Mouse (Mus musculus): ENCODE measurements around the gene Apoc1. TPM values are rescaled to one million over a fixed set of nuclear protein-coding genes. Genes with fewer than 3 reads are reported as not detected.

The Apoc1 gene
- polyA plus RNA-seq, 1 experiment from 2014 or later, result 8.4 TPM

- no peaks in the 10 kb centered on the region for H3K36me3 ChIP-seq (ENCODE audit: control insufficient read depth, insufficient read depth, low read length)
- no peaks in the 10 kb centered on the region for H3K4me1 ChIP-seq (ENCODE audit: control insufficient read depth, insufficient read depth, low read length)
- no peak for ATAC-seq (ENCODE audit: low FRiP score, low TSS enrichment)
- H3K4me2 ChIP-seq (replicated peaks; ENCODE audit: low read depth, low read length), result no peak overlapping the region
- 76% methylated on average over 6 of the region's 6 CpGs for WGBS
- H3K27ac ChIP-seq (ENCODE audit: low read depth, low read length), result no peak overlapping the region
- no peak overlapping the region for H3K4me3 ChIP-seq (ENCODE audit: low read length)
- no peaks in the 10 kb centered on the region for H3K9me3 ChIP-seq (ENCODE audit: control insufficient read depth, low read length)
- no peaks in the 10 kb centered on the region for H3K27me3 ChIP-seq (ENCODE audit: control insufficient read depth, insufficient read depth, low read length)
- H3K9ac ChIP-seq (ENCODE audit: low read depth, low read length), result no peak overlapping the region
Measured at GRCm38 (mm10) chr7:19683771-19684201, 8.7 kb downstream of the Apoc1 start.

- H3K27me3 ChIP-seq (ENCODE audit: control insufficient read depth, insufficient read depth, low read length), result no peaks in the 10 kb centered on the region
- 61% methylated on average over 3 of the region's 3 CpGs for WGBS
Measured at GRCm38 (mm10) chr7:19682979-19683378, 9.5 kb downstream of the Apoc1 start.

GRCm38 (mm10) chr7:19681202-19681694 is 11.2 kb downstream of the Apoc1 start, which contains the start of the genes Gm44805 and Apoc4:
TSS of gene Gm44805 (minus strand) at chr7:19681423.
TSS of gene Apoc4 (minus strand) at chr7:19681479.
- Histone ChIP-seq H3K9me3 (ENCODE audit: control insufficient read depth, low read length) (no peaks in the 10 kb centered on the region), H3K27ac (ENCODE audit: low read depth, low read length) (no peak within 1 kb of the TSS), H3K27me3 (ENCODE audit: control insufficient read depth, insufficient read depth, low read length) (no peaks in the 10 kb centered on the region), H3K4me3 (ENCODE audit: low read length) (no peak within 1 kb of the TSS), H3K9ac (ENCODE audit: low read depth, low read length) (no peak within 1 kb of the TSS), H3K36me3 (ENCODE audit: control insufficient read depth, insufficient read depth, low read length) (no peaks in the 10 kb centered on the region), H3K4me1 (ENCODE audit: control insufficient read depth, insufficient read depth, low read length) (no peaks in the 10 kb centered on the region), H3K4me2 (replicated peaks; ENCODE audit: low read depth, low read length) (no peak within 1 kb of the TSS)
- WGBS, result 47% methylated on average over 8 of the region's 8 CpGs
- no peak for ATAC-seq (ENCODE audit: low FRiP score, low TSS enrichment)

More at GRCm38 (mm10) chr7:19682979-19683378, 9.5 kb downstream of the Apoc1 start:
- Histone ChIP-seq H3K9me3 (ENCODE audit: control insufficient read depth, low read length) (no peaks in the 10 kb centered on the region), H3K4me2 (replicated peaks; ENCODE audit: low read depth, low read length) (no peak overlapping the region), H3K36me3 (ENCODE audit: control insufficient read depth, insufficient read depth, low read length) (no peaks in the 10 kb centered on the region), H3K27ac (ENCODE audit: low read depth, low read length) (no peak overlapping the region), H3K4me1 (ENCODE audit: control insufficient read depth, insufficient read depth, low read length) (no peaks in the 10 kb centered on the region), H3K9ac (ENCODE audit: low read depth, low read length) (no peak overlapping the region), H3K4me3 (ENCODE audit: low read length) (no peak overlapping the region)
- no peak for ATAC-seq (ENCODE audit: low FRiP score, low TSS enrichment)

GRCm38 (mm10) chr7:19680702-19681101 is 11.8 kb downstream of the Apoc1 start:
- no peaks in the 10 kb centered on the region for H3K27me3 ChIP-seq (ENCODE audit: control insufficient read depth, insufficient read depth, low read length)
- WGBS, result 85% methylated on average over 2 of the region's 2 CpGs
- no peaks in the 10 kb centered on the region for H3K4me1 ChIP-seq (ENCODE audit: control insufficient read depth, insufficient read depth, low read length)
- no peak for ATAC-seq (ENCODE audit: low FRiP score, low TSS enrichment)
- H3K9me3 ChIP-seq (ENCODE audit: control insufficient read depth, low read length), result no peaks in the 10 kb centered on the region
- H3K27ac ChIP-seq (ENCODE audit: low read depth, low read length), result no peak overlapping the region
- H3K36me3 ChIP-seq (ENCODE audit: control insufficient read depth, insufficient read depth, low read length), result no peaks in the 10 kb centered on the region
- H3K4me3 ChIP-seq (ENCODE audit: low read length), result no peak overlapping the region
- H3K9ac ChIP-seq (ENCODE audit: low read depth, low read length), result no peak overlapping the region
- no peak overlapping the region for H3K4me2 ChIP-seq (replicated peaks; ENCODE audit: low read depth, low read length)

- no peak overlapping the region for H3K9ac ChIP-seq (ENCODE audit: low read depth, low read length)
- no peaks in the 10 kb centered on the region for H3K9me3 ChIP-seq (ENCODE audit: control insufficient read depth, low read length)
- H3K36me3 ChIP-seq (ENCODE audit: control insufficient read depth, insufficient read depth, low read length), result no peaks in the 10 kb centered on the region
- H3K27ac ChIP-seq (ENCODE audit: low read depth, low read length), result no peak overlapping the region
- H3K4me3 ChIP-seq (ENCODE audit: low read length), result no peak overlapping the region
- no peak overlapping the region for H3K4me2 ChIP-seq (replicated peaks; ENCODE audit: low read depth, low read length)
- ATAC-seq (ENCODE audit: low FRiP score, low TSS enrichment), result no peak
- 84% methylated on average over 3 of the region's 3 CpGs for WGBS
- H3K27me3 ChIP-seq (ENCODE audit: control insufficient read depth, insufficient read depth, low read length), result no peaks in the 10 kb centered on the region
- H3K4me1 ChIP-seq (ENCODE audit: control insufficient read depth, insufficient read depth, low read length), result no peaks in the 10 kb centered on the region
Measured at GRCm38 (mm10) chr7:19678901-19679300, 13.6 kb downstream of the Apoc1 start.

- no peak for ATAC-seq (ENCODE audit: low FRiP score, low TSS enrichment)
- 64% methylated on average over 8 of the region's 8 CpGs for WGBS
- no peak within 1 kb of the TSS for H3K9ac ChIP-seq (ENCODE audit: low read depth, low read length)
Measured at GRCm38 (mm10) chr7:19677872-19678271, 14.6 kb downstream of the Apoc1 start, which contains the start of gene Apoc2. TSS of gene Apoc2 (minus strand) at chr7:19677941.

GRCm38 (mm10) chr7:19676662-19677061 is 15.8 kb downstream of the Apoc1 start:
- no peak overlapping the region for H3K4me3 ChIP-seq (ENCODE audit: low read length)
- no peak overlapping the region for H3K9ac ChIP-seq (ENCODE audit: low read depth, low read length)
- H3K4me1 ChIP-seq (ENCODE audit: control insufficient read depth, insufficient read depth, low read length), result no peaks in the 10 kb centered on the region
- no peaks in the 10 kb centered on the region for H3K27me3 ChIP-seq (ENCODE audit: control insufficient read depth, insufficient read depth, low read length)
- no peaks in the 10 kb centered on the region for H3K36me3 ChIP-seq (ENCODE audit: control insufficient read depth, insufficient read depth, low read length)
- no peaks in the 10 kb centered on the region for H3K9me3 ChIP-seq (ENCODE audit: control insufficient read depth, low read length)
- 72% methylated on average over 1 of the region's 1 CpGs for WGBS
- no peak overlapping the region for H3K4me2 ChIP-seq (replicated peaks; ENCODE audit: low read depth, low read length)
- H3K27ac ChIP-seq (ENCODE audit: low read depth, low read length), result no peak overlapping the region
- no peak for ATAC-seq (ENCODE audit: low FRiP score, low TSS enrichment)

More at GRCm38 (mm10) chr7:19677872-19678271, 14.6 kb downstream of the Apoc1 start, which contains the start of gene Apoc2:
- H3K4me1 ChIP-seq (ENCODE audit: control insufficient read depth, insufficient read depth, low read length), result no peaks in the 10 kb centered on the region
- H3K36me3 ChIP-seq (ENCODE audit: control insufficient read depth, insufficient read depth, low read length), result no peaks in the 10 kb centered on the region
- no peak within 1 kb of the TSS for H3K4me2 ChIP-seq (replicated peaks; ENCODE audit: low read depth, low read length)
- H3K9me3 ChIP-seq (ENCODE audit: control insufficient read depth, low read length), result no peaks in the 10 kb centered on the region
- H3K27me3 ChIP-seq (ENCODE audit: control insufficient read depth, insufficient read depth, low read length), result no peaks in the 10 kb centered on the region
- no peak within 1 kb of the TSS for H3K27ac ChIP-seq (ENCODE audit: low read depth, low read length)
- no peak within 1 kb of the TSS for H3K4me3 ChIP-seq (ENCODE audit: low read length)

GRCm38 (mm10) chr7:19675824-19676223 is 16.6 kb downstream of the Apoc1 start:
- Histone ChIP-seq H3K4me1 (ENCODE audit: control insufficient read depth, insufficient read depth, low read length) (no peaks in the 10 kb centered on the region), H3K27me3 (ENCODE audit: control insufficient read depth, insufficient read depth, low read length) (no peaks in the 10 kb centered on the region), H3K9ac (ENCODE audit: low read depth, low read length) (no peak overlapping the region), H3K9me3 (ENCODE audit: control insufficient read depth, low read length) (no peaks in the 10 kb centered on the region), H3K27ac (ENCODE audit: low read depth, low read length) (no peak overlapping the region), H3K36me3 (ENCODE audit: control insufficient read depth, insufficient read depth, low read length) (no peaks in the 10 kb centered on the region), H3K4me2 (replicated peaks; ENCODE audit: low read depth, low read length) (no peak overlapping the region), H3K4me3 (ENCODE audit: low read length) (no peak overlapping the region)
- no peak for ATAC-seq (ENCODE audit: low FRiP score, low TSS enrichment)
- WGBS, result 84% methylated on average over 10 of the region's 10 CpGs

- Histone ChIP-seq H3K36me3 (ENCODE audit: control insufficient read depth, insufficient read depth, low read length) (no peaks in the 10 kb centered on the region), H3K27ac (ENCODE audit: low read depth, low read length) (no peak overlapping the region), H3K9me3 (ENCODE audit: control insufficient read depth, low read length) (no peaks in the 10 kb centered on the region), H3K27me3 (ENCODE audit: control insufficient read depth, insufficient read depth, low read length) (no peaks in the 10 kb centered on the region), H3K4me2 (replicated peaks; ENCODE audit: low read depth, low read length) (no peak overlapping the region), H3K9ac (ENCODE audit: low read depth, low read length) (no peak overlapping the region), H3K4me1 (ENCODE audit: control insufficient read depth, insufficient read depth, low read length) (0 out of 2 replicates have a peak, but pooled peaks cover 4% of the 10 kb centered on the region), H3K4me3 (ENCODE audit: low read length) (no peak overlapping the region)
- no peak for ATAC-seq (ENCODE audit: low FRiP score, low TSS enrichment)
- 65% methylated on average over 14 of the region's 14 CpGs for WGBS
Measured at GRCm38 (mm10) chr7:19673083-19673699, 19.3 kb downstream of the Apoc1 start.

Measured in kidney, embryonic 14.5 days (tissue).